Mouse (Mus musculus) olfactory bulb, adult 2 months (tissue): ENCODE measurements around the gene Cdc123. TPM values are rescaled to one million over a fixed set of nuclear protein-coding genes. Genes with fewer than 3 reads are reported as not detected.

ENCODE experiments used
- H3K27ac ChIP-seq: fragments of 200-500 bp; 2 replicates; pipeline ENCODE4 v1.5.1; 2012; ENCODE audit warnings: low read depth, low read length; ENCODE audit not compliant: insufficient read depth
- H3K4me1 ChIP-seq: fragments of 200-500 bp; 2 replicates; pipeline ENCODE4 v1.6.1; 2012; ENCODE audit warnings: low read length; ENCODE audit not compliant: control insufficient read depth, insufficient read depth
- H3K4me3 ChIP-seq: fragments of 200-500 bp; 2 replicates; pipeline ENCODE4 v1.5.1; 2012; ENCODE audit warnings: mild to moderate bottlenecking, low read depth, low read length, moderate library complexity; ENCODE audit not compliant: insufficient read depth
- CTCF ChIP-seq: fragments of 200-500 bp; IDR thresholded peaks from 2 replicates; pipeline ENCODE4 v1.5.1; 2012; ENCODE audit warnings: low read depth, mild to moderate bottlenecking, low read length, moderate library complexity; ENCODE audit not compliant: insufficient read depth
- POLR2A ChIP-seq: fragments of 200-500 bp; IDR thresholded peaks from 2 replicates; pipeline ENCODE4 v1.6.1; 2012; ENCODE audit warnings: mild to moderate bottlenecking, low read depth, low read length, moderate library complexity; ENCODE audit not compliant: insufficient read depth
- WGBS: fragments of 180-500 bp; shearing (Covaris S2); methylation state at CpG from one replicate; pipeline ENCODE4 v1.1.7; 2018; 5-methylcytosine and 5-hydroxymethylcytosine counted together
- polyA plus RNA-seq: library from polyadenylated mRNA; stranded (reverse); fragments of >200 nt; gene quantifications from 2 replicates; pipeline ENCODE4 v1.2.4, GENCODE M21; 2012; ENCODE audit warnings: low replicate concordance; ENCODE audit not compliant: missing spikeins, insufficient read depth, insufficient read length

The Cdc123 gene
- polyA plus RNA-seq, 1 experiment, result not detected

DNA sequence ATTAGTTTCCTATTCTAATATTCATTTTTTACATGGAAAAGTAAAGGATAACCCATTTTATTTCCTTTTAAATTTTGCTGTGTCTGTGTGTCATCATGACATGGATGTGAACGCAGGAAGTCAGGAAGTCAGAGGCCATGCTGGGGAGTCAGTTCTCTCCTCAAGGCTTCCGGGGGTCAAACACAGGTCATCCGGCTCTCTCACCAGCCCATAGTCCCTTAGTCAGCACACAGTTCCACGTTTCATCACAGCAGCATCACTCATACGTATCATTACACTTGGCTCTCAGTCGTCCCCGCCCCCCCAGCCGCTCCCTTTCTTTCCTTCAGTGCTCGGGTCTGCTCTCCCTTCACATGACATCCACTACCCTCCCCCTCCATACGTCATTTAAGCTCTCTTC, 51.2 kb downstream of the Cdc123 start:
- WGBS, result 86% methylated on average over 10 of the region's 10 CpGs
- H3K4me3 ChIP-seq, result no peak overlapping the region

DNA sequence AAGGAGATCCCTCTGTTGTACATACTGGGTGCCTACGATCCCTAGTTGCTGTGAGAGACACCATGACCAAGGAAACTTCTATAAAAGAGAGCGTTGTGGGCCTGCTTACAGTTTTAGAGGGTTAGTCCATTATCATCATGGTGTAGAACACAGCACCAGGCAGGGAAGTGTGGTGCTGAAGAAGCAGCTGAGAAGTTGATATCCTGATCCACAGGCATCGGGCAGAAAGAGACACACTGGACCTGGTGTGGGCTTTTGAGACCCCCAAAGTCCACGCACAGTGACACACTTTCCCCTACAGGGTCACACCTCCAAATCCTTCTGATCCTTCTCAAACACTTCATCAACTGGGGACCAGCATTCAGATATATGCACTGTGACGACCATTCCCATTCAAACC, 52.9 kb downstream of the Cdc123 start:
- Histone ChIP-seq H3K4me1 (no peaks in the 10 kb centered on the region), H3K27ac (no peak overlapping the region), H3K4me3 (no peak overlapping the region)
- WGBS, result 99% methylated on average over 5 of the region's 5 CpGs
- TF ChIP-seq POLR2A (no peak), CTCF (no peak)

More for the DNA sequence above, 51.2 kb downstream of the Cdc123 start:
- no peaks in the 10 kb centered on the region for H3K4me1 ChIP-seq
- no peak for TF ChIP-seq CTCF
- no peak for TF ChIP-seq POLR2A
- H3K27ac ChIP-seq, result no peak overlapping the region

- Histone ChIP-seq H3K4me3 (no peak overlapping the region), H3K4me1 (no peaks in the 10 kb centered on the region), H3K27ac (no peak overlapping the region)
- TF ChIP-seq POLR2A, result no peak
- no peak for TF ChIP-seq CTCF
- 42% methylated on average over 4 of the region's 4 CpGs for WGBS
Observed at GRCm38 (mm10) chr2:5789625-5790160, 55.3 kb downstream of the Cdc123 start.

GRCm38 (mm10) chr2:5787391-5787790, 57.6 kb downstream of the Cdc123 start:
- Histone ChIP-seq H3K27ac (no peak overlapping the region), H3K4me3 (no peak overlapping the region), H3K4me1 (no peaks in the 10 kb centered on the region)
- WGBS, result 96% methylated on average over 3 of the region's 3 CpGs
- TF ChIP-seq CTCF (no peak), POLR2A (no peak)

- TF ChIP-seq CTCF, result no peak
- no peak for TF ChIP-seq POLR2A
- no peak overlapping the region for H3K4me3 ChIP-seq
- WGBS, result 88% methylated on average over 2 of the region's 2 CpGs
- no peak overlapping the region for H3K27ac ChIP-seq
- no peaks in the 10 kb centered on the region for H3K4me1 ChIP-seq
Observed at GRCm38 (mm10) chr2:5772464-5772863, 72.5 kb downstream of the Cdc123 start.

- Histone ChIP-seq H3K4me3 (no peak overlapping the region), H3K27ac (no peak overlapping the region), H3K4me1 (no peaks in the 10 kb centered on the region)
- no peak for TF ChIP-seq CTCF
- TF ChIP-seq POLR2A, result no peak
- WGBS, result 51% methylated on average over 8 of the region's 8 CpGs
Observed at GRCm38 (mm10) chr2:5770708-5771241, 74.2 kb downstream of the Cdc123 start.

GRCm38 (mm10) chr2:5769630-5770029, 75.3 kb downstream of the Cdc123 start:
- TF ChIP-seq POLR2A, result no peak
- no peak for TF ChIP-seq CTCF
- H3K27ac ChIP-seq, result no peak overlapping the region

DNA sequence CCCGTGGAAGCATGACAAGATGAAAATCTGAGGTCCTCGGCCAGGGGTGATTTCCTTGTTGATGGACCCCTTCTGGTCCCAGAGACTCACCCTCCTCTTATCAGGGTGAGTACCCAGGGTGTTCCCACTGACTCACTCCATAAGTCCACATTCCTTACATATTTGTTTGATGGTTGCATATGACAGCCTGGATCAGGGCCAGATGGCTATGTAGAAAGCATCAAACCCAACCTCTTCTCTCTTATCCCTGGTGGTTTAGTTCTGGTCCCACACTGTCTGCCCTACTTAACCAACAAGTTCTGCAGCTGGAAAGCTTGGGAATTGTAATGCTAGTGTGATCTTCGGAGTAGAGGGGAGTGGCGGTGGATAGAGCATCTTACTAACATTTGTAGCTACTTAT, 76.0 kb downstream of the Cdc123 start:
- TF ChIP-seq POLR2A (no peak), CTCF (no peak)
- Histone ChIP-seq H3K4me3 (no peak overlapping the region), H3K4me1 (no peaks in the 10 kb centered on the region), H3K27ac (no peak overlapping the region)
- WGBS, result 99% methylated on average over 4 of the region's 4 CpGs

More at GRCm38 (mm10) chr2:5769630-5770029, 75.3 kb downstream of the Cdc123 start:
- H3K4me1 ChIP-seq, result no peaks in the 10 kb centered on the region
- H3K4me3 ChIP-seq, result no peak overlapping the region

DNA sequence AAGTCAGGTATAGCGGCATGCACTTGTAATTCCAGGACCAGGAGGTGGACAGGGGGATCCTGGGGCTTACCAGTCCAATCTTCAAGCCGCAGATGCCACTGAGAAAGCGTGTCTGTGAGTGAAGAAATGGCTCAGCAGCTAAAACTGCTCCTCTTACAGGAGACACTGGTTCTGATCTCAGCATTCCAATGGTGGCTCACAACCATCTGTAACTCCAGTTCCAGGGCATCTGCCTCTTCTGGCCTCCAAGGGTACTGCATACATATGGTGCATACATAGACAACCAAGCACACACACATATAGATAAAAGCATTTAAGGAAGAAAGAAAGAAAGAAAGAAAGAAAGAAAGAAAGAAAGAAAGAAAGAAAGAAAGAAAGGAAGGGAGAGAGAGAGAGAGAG, 82.9 kb downstream of the Cdc123 start:
- Histone ChIP-seq H3K27ac (no peak overlapping the region), H3K4me3 (no peak overlapping the region), H3K4me1 (no peaks in the 10 kb centered on the region)
- TF ChIP-seq POLR2A (no peak), CTCF (no peak)
- 94% methylated on average over 3 of the region's 3 CpGs for WGBS
